Mouse (Mus musculus): ENCODE data around the gene Tmem179.
A peak's percentile ranks its signal among the peaks of the same experiment; 100 is the strongest.

The Tmem179 gene

DNA sequence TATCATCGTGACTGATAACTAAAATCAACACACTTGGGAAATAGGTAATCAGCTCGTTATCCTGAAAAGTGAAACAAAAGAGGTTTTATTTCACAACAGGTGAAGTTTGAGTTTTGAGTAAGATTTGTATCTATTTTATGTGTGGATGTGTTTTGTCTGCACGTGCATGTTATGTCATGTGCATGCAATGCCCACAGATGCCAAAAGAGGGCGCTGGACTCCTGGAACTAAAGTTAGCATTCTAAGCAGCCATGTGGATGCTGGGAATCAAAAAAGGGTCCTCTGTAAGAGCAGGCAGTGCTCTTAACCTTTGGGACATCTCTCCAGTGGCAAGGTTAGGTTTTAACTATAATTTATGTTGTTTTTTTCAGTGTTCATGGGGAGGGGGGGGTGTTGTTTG is 53.3 kb downstream of the Tmem179 start:
- no peak for DNase-seq (ENCODE audit: low spot score)

DNA sequence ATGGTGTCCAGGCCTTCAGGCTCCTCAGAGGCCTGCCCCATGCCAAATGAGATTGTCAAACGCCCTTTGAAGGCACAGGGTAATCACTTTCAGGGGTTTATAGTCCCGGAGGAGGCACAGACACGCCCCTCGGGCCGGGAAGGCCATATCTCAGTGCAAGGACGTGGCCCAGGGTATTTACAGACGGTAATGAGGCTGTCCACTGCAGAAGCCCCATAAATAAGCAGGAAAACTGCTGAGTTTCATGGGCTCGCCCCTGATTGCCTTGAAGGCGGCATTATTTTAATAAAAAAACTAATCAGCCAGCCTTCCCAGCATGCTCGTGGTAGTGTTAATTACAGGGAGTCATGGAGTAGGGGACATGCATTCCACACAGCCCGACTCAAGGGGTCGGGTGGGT is 54.1 kb downstream of the Tmem179 start:
- DNase-seq (ENCODE audit: low spot score) = no peak

DNA sequence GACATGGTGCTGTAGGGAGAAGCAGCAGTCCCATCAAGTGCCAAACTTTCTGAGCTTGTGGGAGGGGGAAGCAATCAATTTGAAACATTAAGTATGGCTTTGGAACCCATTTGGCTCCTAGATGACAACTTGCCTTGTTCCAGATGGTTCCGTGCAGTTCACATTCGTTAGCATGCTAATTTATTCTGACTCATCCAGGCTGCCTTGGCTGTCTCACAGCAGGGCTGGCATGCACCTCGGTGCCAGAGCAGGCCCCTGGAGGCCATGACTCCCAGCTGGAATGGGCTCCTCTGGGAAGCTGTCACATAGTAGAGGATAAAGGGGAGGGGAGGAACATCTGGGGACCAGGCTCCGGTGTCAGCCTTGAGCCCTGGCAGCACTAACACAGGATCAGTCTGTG is 58.7 kb downstream of the Tmem179 start:
- DNase-seq (ENCODE audit: low spot score) = no peak

DNA sequence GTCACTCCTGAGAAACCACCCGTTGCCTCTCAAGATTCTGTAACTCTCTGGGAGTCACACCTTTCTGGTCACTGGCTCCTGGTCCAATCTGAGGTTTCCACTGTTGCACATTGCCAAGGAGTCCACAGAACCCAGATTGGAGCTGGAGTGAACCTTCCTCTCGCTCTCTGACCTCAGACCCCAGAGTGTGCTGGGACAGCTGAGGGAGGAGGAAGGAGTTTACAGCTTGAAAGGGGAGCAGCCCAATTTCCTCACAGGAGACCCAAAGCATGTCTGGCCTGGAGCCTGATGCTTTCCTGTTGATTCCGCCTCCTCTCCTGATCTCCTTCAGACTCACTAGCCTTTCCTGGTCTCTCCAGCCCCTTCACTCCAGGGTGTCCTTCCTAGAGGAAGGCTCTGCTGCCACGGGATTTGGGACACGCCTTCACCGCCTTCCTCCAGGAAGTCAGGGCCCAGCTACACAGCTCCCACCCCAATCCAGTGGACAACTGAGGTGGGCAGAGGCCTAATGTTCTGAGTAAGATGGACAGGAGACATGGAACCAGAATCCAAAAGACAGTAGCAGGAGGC is 60.3 kb downstream of the Tmem179 start:
- no peak for DNase-seq (ENCODE audit: low spot score)

DNA sequence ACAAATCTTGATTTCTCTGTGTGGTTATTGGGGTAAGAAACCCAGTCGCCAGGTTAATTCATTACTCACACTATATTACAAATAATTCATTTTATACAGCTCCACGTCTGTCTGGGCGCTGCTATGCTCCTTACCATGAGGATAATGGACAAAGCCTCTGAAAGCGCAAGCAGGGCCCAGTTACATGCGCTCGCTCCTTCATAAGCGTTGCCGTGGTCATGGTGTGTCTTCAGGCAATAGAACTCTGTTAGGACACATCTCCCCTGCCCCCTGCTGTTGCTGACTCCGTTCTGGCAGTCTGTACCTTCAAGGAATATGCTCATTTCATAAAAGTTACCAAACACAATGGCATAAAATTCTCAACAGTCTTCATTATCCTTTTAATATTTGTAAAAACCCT is 64.7 kb downstream of the Tmem179 start:
- DNase-seq (ENCODE audit: low spot score) = no peak

DNA sequence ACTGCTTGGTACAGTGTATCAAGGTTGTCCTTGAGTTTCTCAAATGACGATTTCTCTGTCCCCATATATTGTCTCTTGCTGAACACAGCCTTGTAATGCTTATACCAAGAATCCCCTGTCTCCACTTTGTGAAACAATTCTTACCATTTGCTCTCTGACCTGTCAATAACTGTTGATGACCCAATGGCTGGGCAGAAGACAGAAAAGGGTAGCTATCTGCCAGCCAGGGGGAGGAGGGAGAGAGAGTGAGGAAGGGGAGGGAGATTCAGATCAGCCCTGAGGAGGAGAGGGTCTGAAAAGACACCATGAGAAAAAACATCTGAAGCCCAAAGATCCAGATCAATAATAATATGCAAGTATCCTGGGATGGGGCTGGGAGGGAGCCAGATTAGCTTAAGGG is 65.2 kb downstream of the Tmem179 start:
- no peak for DNase-seq (ENCODE audit: low spot score)

DNA sequence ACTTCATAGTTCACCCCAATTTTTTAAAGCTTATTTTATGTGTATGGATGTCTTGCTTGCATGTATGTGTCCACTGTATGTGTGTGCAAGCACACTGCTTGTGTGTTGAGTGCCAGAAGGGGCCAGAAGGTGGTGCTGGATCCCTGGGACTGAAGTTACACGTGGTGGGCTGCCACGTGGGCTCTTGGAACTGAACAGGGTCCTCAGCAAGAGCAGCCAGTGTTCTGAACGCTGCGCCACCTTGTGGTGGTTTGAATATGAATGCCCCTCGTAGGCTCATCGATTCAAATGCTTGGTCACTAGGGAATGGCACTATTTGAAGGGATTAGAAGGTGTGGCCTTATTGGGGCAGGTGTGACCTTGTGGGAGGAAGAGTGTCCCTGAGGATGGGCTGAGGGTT is 65.7 kb downstream of the Tmem179 start:
- DNase-seq (ENCODE audit: low spot score) = peak; percentile 91
